Mouse (Mus musculus) spleen, embryonic (tissue): ENCODE measurements at regions not wholly inside any gene's neighbourhood (a gene's known extent, or its start where the extent isn't known, plus 50 kb on each side); places are given as distances from the start of the nearest gene placed in this dataset.

Source experiments
- CTCF ChIA-PET: fragments of 350-600 bp; sonication (Branson Sonifier 250); formaldehyde crosslinking; loops from one replicate; lab custom pipeline; 2022; lab: Charles Lee

GRCm38 (mm10) chr12:86830247-86830585 lies 54.4 kb downstream of the Irf2bpl start:
- CTCF ChIA-PET: interaction anchor here (1.3 kb wide), 1 partner anchor 32 kb away, joined by 4 read pairs; no protein-coding TSS in a partner anchor

GRCm38 (mm10) chr12:86829581-86830246 lies 54.9 kb downstream of the Irf2bpl start:
- CTCF ChIA-PET: interaction anchor here (1.3 kb wide), 1 partner anchor 31 kb away, joined by 4 read pairs; no protein-coding TSS in a partner anchor

- CTCF ChIA-PET: interaction anchor here (1.4 kb wide), 1 partner anchor 59 kb away, joined by 5 read pairs; no protein-coding TSS in a partner anchor
Observed at GRCm38 (mm10) chr12:86827241-86827606, 57.4 kb downstream of the Irf2bpl start.

GRCm38 (mm10) chr12:86826420-86827240 lies 58.0 kb downstream of the Irf2bpl start:
- CTCF ChIA-PET: interaction anchor here (1.4 kb wide), 1 partner anchor 59 kb away, joined by 5 read pairs; no protein-coding TSS in a partner anchor

- CTCF ChIA-PET: interaction anchor here (0.5 to 1.4 kb wide), 5 partner anchors 9 to 69 kb away, joined by 3 to 5 read pairs (median 4); no protein-coding TSS in a partner anchor
Observed at GRCm38 (mm10) chr12:86825584-86826419, 58.8 kb downstream of the Irf2bpl start.

GRCm38 (mm10) chr12:86824860-86825583 lies 59.6 kb downstream of the Irf2bpl start:
- CTCF ChIA-PET: interaction anchor here (0.5 to 1.4 kb wide), 4 partner anchors 8 to 70 kb away, joined by 3 to 5 read pairs (median 4); no protein-coding TSS in a partner anchor

GRCm38 (mm10) chr12:86823855-86824589 lies 60.6 kb downstream of the Irf2bpl start:
- CTCF ChIA-PET: interaction anchor here (0.7 to 1.3 kb wide), 3 partner anchors 15 to 23 kb away, joined by 3 to 6 read pairs (median 3); no protein-coding TSS in a partner anchor

GRCm38 (mm10) chr12:86823488-86823854 lies 61.1 kb downstream of the Irf2bpl start:
- CTCF ChIA-PET: interaction anchor here (0.7 to 1.0 kb wide), 2 partner anchors 19 to 23 kb away, joined by 3 to 6 read pairs; no protein-coding TSS in a partner anchor

- CTCF ChIA-PET: interaction anchor here (0.5 to 1.1 kb wide), 2 partner anchors 68 to 72 kb away, joined by 3 to 4 read pairs; no protein-coding TSS in a partner anchor
Observed at GRCm38 (mm10) chr12:86821183-86821582, 63.4 kb downstream of the Irf2bpl start.

- CTCF ChIA-PET: no interaction called here
Observed at GRCm38 (mm10) chr12:86819568-86819967, 65.0 kb downstream of the Irf2bpl start.

GRCm38 (mm10) chr12:86819163-86819562 lies 65.4 kb downstream of the Irf2bpl start:
- CTCF ChIA-PET: no interaction called here

- CTCF ChIA-PET: interaction anchor here (0.6 kb wide), 1 partner anchor 78 kb away, joined by 4 read pairs; no protein-coding TSS in a partner anchor
Observed at GRCm38 (mm10) chr12:86818201-86818600, 66.4 kb downstream of the Irf2bpl start.

- CTCF ChIA-PET: interaction anchor here (0.6 to 0.9 kb wide), 3 partner anchors 9 to 107 kb away, joined by 3 to 4 read pairs (median 4); no protein-coding TSS in a partner anchor
Observed at GRCm38 (mm10) chr12:86816702-86817610, 67.6 kb downstream of the Irf2bpl start.

GRCm38 (mm10) chr12:86816171-86816701 lies 68.4 kb downstream of the Irf2bpl start:
- CTCF ChIA-PET: interaction anchor here (0.6 to 0.9 kb wide), 3 partner anchors 9 to 108 kb away, joined by 3 to 4 read pairs (median 4); no protein-coding TSS in a partner anchor

- CTCF ChIA-PET: interaction anchor here (0.6 kb wide), 1 partner anchor 71 kb away, joined by 8 read pairs; no protein-coding TSS in a partner anchor
Observed at GRCm38 (mm10) chr12:86814740-86815139, 69.9 kb downstream of the Irf2bpl start.
